Comparison of ENCODE assay signal across 8 mouse cellular contexts in genomic region chr5:70843096-70843734, GRCm38 (mm10). TPM values are rescaled to one million over a fixed set of nuclear protein-coding genes. Genes with fewer than 3 reads are reported as not detected.
DNase-seq lines count a peak whose midpoint lies in the region; ATAC-seq and TF ChIP-seq lines count a peak whose summit lies in the region.

No protein-coding gene starts in this region.

- peak overlapping the region; percentile 56 for H3K9ac ChIP-seq in hindbrain, embryonic 16.5 days (ENCODE audit: low read depth, low read length)
- H3K9ac ChIP-seq in limb, embryonic 12.5 days (replicated peaks) = no peak overlapping the region
- no peak overlapping the region for H3K9ac ChIP-seq in liver, postnatal 0 days (replicated peaks)

- peak overlapping the region; percentile 79 for H3K27ac ChIP-seq in hindbrain, embryonic 16.5 days (ENCODE audit: low read depth, low read length)
- no peak overlapping the region for H3K27ac ChIP-seq in limb, embryonic 12.5 days
- no peak overlapping the region for H3K27ac ChIP-seq in liver, postnatal 0 days (ENCODE audit: low read depth)

- peak; percentile 21 to 38 for DNase-seq in kidney, postnatal 4 days
- DNase-seq in kidney, adult 11 months = no peak
- DNase-seq in embryo, embryonic 9.5 days (ENCODE audit: extremely low spot score) = peak; percentile 73
- DNase-seq in right cerebral cortex, postnatal 36 days (ENCODE audit: low spot score in 2 of 2) = peak; percentile 40 to 73
- no peak for DNase-seq in liver, postnatal 0 days
- DNase-seq in ovary, postnatal 10 days (ENCODE audit: low spot score) = no peak

- no peak for TF ChIP-seq CTCF in liver, postnatal 0 days (IDR thresholded peaks at IDR 0.05; ENCODE audit: low read depth)

- no peak for TF ChIP-seq EP300 in liver, postnatal 0 days (IDR thresholded peaks at IDR 0.05; ENCODE audit: low read depth)

- ATAC-seq in hindbrain, embryonic 16.5 days = peak; percentile 97
- peak; percentile 95 for ATAC-seq in limb, embryonic 12.5 days (ENCODE audit: insufficient number of reproducible peaks, insufficient read depth, low FRiP score, low TSS enrichment, low read depth)
- no peak for ATAC-seq in liver, postnatal 0 days

- no peaks in the 10 kb centered on the region for H3K9me3 ChIP-seq in hindbrain, embryonic 16.5 days (ENCODE audit: control insufficient read depth, low read length)
- H3K9me3 ChIP-seq in limb, embryonic 12.5 days = no peaks in the 10 kb centered on the region
- H3K9me3 ChIP-seq in liver, postnatal 0 days (ENCODE audit: low read length) = peaks cover 4% of the 10 kb centered on the region; the same call in 1 of the 2 replicates

- H3K4me1 ChIP-seq in hindbrain, embryonic 16.5 days (ENCODE audit: control insufficient read depth, insufficient read depth, low read depth, low read length) = no peaks in the 10 kb centered on the region
- peaks cover 6% of the 10 kb centered on the region; the same call in 1 of the 2 replicates for H3K4me1 ChIP-seq in limb, embryonic 12.5 days (replicated peaks)
- H3K4me1 ChIP-seq in liver, postnatal 0 days (ENCODE audit: insufficient read depth) = no peaks in the 10 kb centered on the region

- WGBS in hindbrain, embryonic 16.5 days = 2% methylated on average over 11 of the region's 11 CpGs
- whole genome bisulfite sequencing in limb, embryonic 12.5 days = 17% methylated on average over 11 of the region's 11 CpGs
- 22% methylated on average over 11 of the region's 11 CpGs for WGBS in liver, postnatal 0 days (ENCODE audit: insufficient replicate concordance)

- no peaks in the 10 kb centered on the region for H3K27me3 ChIP-seq in hindbrain, embryonic 16.5 days (replicated peaks; ENCODE audit: control insufficient read depth, insufficient read depth, low read length)
- H3K27me3 ChIP-seq in limb, embryonic 12.5 days = peaks cover 2% of the 10 kb centered on the region; the same call in 1 of the 2 replicates
- H3K27me3 ChIP-seq in liver, postnatal 0 days (ENCODE audit: insufficient read depth, low read length) = no peaks in the 10 kb centered on the region

- peak overlapping the region; percentile 55 for H3K4me3 ChIP-seq in hindbrain, embryonic 16.5 days (ENCODE audit: low read length)
- H3K4me3 ChIP-seq in limb, embryonic 12.5 days (replicated peaks) = peak overlapping the region; percentile 31
- no peak overlapping the region for H3K4me3 ChIP-seq in liver, postnatal 0 days (ENCODE audit: low read depth, low read length)

- H3K4me2 ChIP-seq in hindbrain, embryonic 16.5 days (ENCODE audit: low read length) = peak overlapping the region; percentile 84
- H3K4me2 ChIP-seq in limb, embryonic 12.5 days = peak overlapping the region; percentile 58
- no peak overlapping the region for H3K4me2 ChIP-seq in liver, postnatal 0 days (ENCODE audit: low read depth, low read length)

- H3K36me3 ChIP-seq in hindbrain, embryonic 16.5 days (ENCODE audit: control insufficient read depth, insufficient read depth, low read length) = no peaks in the 10 kb centered on the region
- H3K36me3 ChIP-seq in limb, embryonic 12.5 days = no peaks in the 10 kb centered on the region
- no peaks in the 10 kb centered on the region for H3K36me3 ChIP-seq in liver, postnatal 0 days (replicated peaks; ENCODE audit: insufficient read depth, low read length)

RNA-seq across cellular contexts. Expression of gene Gabrg1, which starts 0.8 kb away (rescaled TPM):
- polyA plus RNA-seq in hindbrain, embryonic 16.5 days (2015; fragmentation: Nextera tagmentation; extraction: Ambion mirVana) = 20.5 and 32.5 TPM in 2 replicates
- polyA plus RNA-seq in limb, embryonic 12.5 days (2016; fragmentation: Nextera tagmentation; extraction: Ambion mirVana) = 0.04 TPM in 1 of 2 replicates, not detected in the other
- polyA plus RNA-seq in liver, postnatal 0 days (2015; fragmentation: Nextera tagmentation; extraction: Ambion mirVana) = not detected in 2 replicates

Comparison
In these comparisons a context has a peak if more than half of its experiments do, and no peak if none do; other contexts are left out.
1. DNase-seq: peak in kidney, postnatal 4 days (2 of 2), embryo, embryonic 9.5 days (single experiment) and right cerebral cortex, postnatal 36 days (2 of 2); none in kidney, adult 11 months (single experiment), liver, postnatal 0 days (single experiment) and ovary, postnatal 10 days (single experiment).
2. RNA of gene Gabrg1, which starts 0.8 kb away (polyA plus RNA-seq): 20.5 to 32.5 TPM in hindbrain, embryonic 16.5 days; 0.04 TPM in limb, embryonic 12.5 days and not detected in liver, postnatal 0 days; every median in the first group is over 10 times any median in the second.